Mouse (Mus musculus) heart, embryonic 14.5 days (tissue): ENCODE results near the gene Fignl1. TPM values are rescaled to one million over a fixed set of nuclear protein-coding genes. Genes with fewer than 3 reads are reported as not detected.

Experiments used
- ATAC-seq: fragments of 200-750 bp; cut with Nextera tagmentation; 2 replicates; pipeline ENCODE4 v1.8.0; 2017; ENCODE audit warnings: low read depth, moderate TSS enrichment; ENCODE audit not compliant: insufficient number of reproducible peaks, insufficient read depth, low FRiP score
- H3K27ac ChIP-seq, 2 experiments: fragments of 200-500 bp in 1 of 2; fragments of 300-500 bp in 1 of 2; sonication (generic) in 1 of 2; replicated peaks in 1 of 2; 2 replicates each; pipeline ENCODE4 v1.5.1; 2012 to 2014; ENCODE audit warnings: low read depth in 2 of 2, low read length in 2 of 2, control low read depth in 1 of 2, mild to moderate bottlenecking in 1 of 2, mixed read lengths in 1 of 2; ENCODE audit not compliant: control insufficient read depth in 1 of 2, insufficient read depth in 1 of 2
- H3K27me3 ChIP-seq: fragments of 300-500 bp; sonication (generic); 2 replicates; pipeline ENCODE4 v1.6.1; 2014; ENCODE audit warnings: mild to moderate bottlenecking, low read length, control low read depth; ENCODE audit not compliant: control insufficient read depth, insufficient read depth
- H3K36me3 ChIP-seq: fragments of 300-500 bp; sonication (generic); 2 replicates; pipeline ENCODE4 v1.6.1; 2014; ENCODE audit warnings: mild to moderate bottlenecking, control low read depth, low read length, mixed read lengths; ENCODE audit not compliant: control insufficient read depth, insufficient read depth
- H3K4me1 ChIP-seq, 2 experiments: fragments of 200-500 bp in 1 of 2; fragments of 300-500 bp in 1 of 2; sonication (generic) in 1 of 2; 2 replicates each; pipeline ENCODE4 v1.6.1; 2012 to 2014; ENCODE audit warnings: low read length in 2 of 2, control low read depth in 1 of 2, mixed read lengths in 1 of 2; ENCODE audit not compliant: control insufficient read depth in 2 of 2, insufficient read depth in 2 of 2
- H3K4me2 ChIP-seq: fragments of 300-500 bp; sonication (generic); 2 replicates; pipeline ENCODE4 v1.6.1; 2014; ENCODE audit warnings: mild to moderate bottlenecking, low read length
- H3K4me3 ChIP-seq, 2 experiments: fragments of 200-500 bp in 1 of 2; fragments of 300-500 bp in 1 of 2; sonication (generic) in 1 of 2; 2 replicates each; pipeline ENCODE4 v1.5.1; 2012 to 2014; ENCODE audit warnings: low read length in 2 of 2, mild to moderate bottlenecking in 2 of 2, control low read depth in 1 of 2, low read depth in 1 of 2, moderate library complexity in 1 of 2; ENCODE audit not compliant: control insufficient read depth in 1 of 2, insufficient read depth in 1 of 2
- H3K9ac ChIP-seq: fragments of 300-500 bp; sonication (generic); 2 replicates; pipeline ENCODE4 v1.6.1; 2014; ENCODE audit warnings: mild to moderate bottlenecking, low read length
- H3K9me3 ChIP-seq: fragments of 300-500 bp; sonication (generic); 2 replicates; pipeline ENCODE4 v1.6.1; 2016; ENCODE audit warnings: low read length, control low read depth; ENCODE audit not compliant: control insufficient read depth
- WGBS: fragments of 180-500 bp; shearing (Covaris S2); extraction: QIAGEN DNeasy Blood & Tissue Kit; methylation state at CpG from one replicate; pipeline ENCODE4 v1.1.7; 2014; 5-methylcytosine and 5-hydroxymethylcytosine counted together
- polyA plus RNA-seq: library from polyadenylated mRNA; unstranded; fragments of >200 nt; fragmentation: Nextera tagmentation; extraction: Ambion mirVana; gene quantifications from 2 replicates; pipeline ENCODE4 v1.2.1, GENCODE M21; 2014

Gene Fignl1
- polyA plus RNA-seq, 1 experiment from 2014 or later, result 49.6 TPM

GRCm38 (mm10) chr11:11781728-11782127 is 27.0 kb downstream of the Fignl1 start:
- Histone ChIP-seq H3K9ac (no peak overlapping the region), H3K27me3 (no peaks in the 10 kb centered on the region), H3K4me3 (no peak overlapping the region), H3K9me3 (no peaks in the 10 kb centered on the region), H3K36me3 (no peaks in the 10 kb centered on the region), H3K27ac (no peak overlapping the region), H3K4me1 (no peaks in the 10 kb centered on the region), H3K4me2 (no peak overlapping the region)
- 78% methylated on average over 8 of the region's 8 CpGs for WGBS
- ATAC-seq, result no peak

GRCm38 (mm10) chr11:11778345-11778744 is 30.4 kb downstream of the Fignl1 start:
- Histone ChIP-seq H3K27me3 (no peaks in the 10 kb centered on the region), H3K9ac (no peak overlapping the region), H3K36me3 (no peaks in the 10 kb centered on the region), H3K27ac (no peak overlapping the region), H3K9me3 (no peaks in the 10 kb centered on the region), H3K4me3 (no peak overlapping the region), H3K4me2 (no peak overlapping the region), H3K4me1 (no peaks in the 10 kb centered on the region)
- WGBS, result 90% methylated on average over 6 of the region's 6 CpGs
- no peak for ATAC-seq

GRCm38 (mm10) chr11:11777796-11778195 is 31.0 kb downstream of the Fignl1 start:
- ATAC-seq, result no peak
- WGBS, result 73% methylated on average over 2 of the region's 2 CpGs

GRCm38 (mm10) chr11:11777246-11777645 is 31.5 kb downstream of the Fignl1 start:
- ATAC-seq, result no peak
- no peak overlapping the region for H3K4me3 ChIP-seq
- no peak overlapping the region for H3K9ac ChIP-seq
- H3K27ac ChIP-seq, result no peak overlapping the region
- no peaks in the 10 kb centered on the region for H3K9me3 ChIP-seq
- H3K36me3 ChIP-seq, result no peaks in the 10 kb centered on the region
- no peak overlapping the region for H3K4me2 ChIP-seq
- no peaks in the 10 kb centered on the region for H3K4me1 ChIP-seq
- WGBS, result 60% methylated on average over 3 of the region's 3 CpGs
- H3K27me3 ChIP-seq, result no peaks in the 10 kb centered on the region

More at GRCm38 (mm10) chr11:11777796-11778195, 31.0 kb downstream of the Fignl1 start:
- Histone ChIP-seq H3K4me3 (no peak overlapping the region), H3K9ac (no peak overlapping the region), H3K27ac (no peak overlapping the region), H3K4me2 (no peak overlapping the region), H3K27me3 (no peaks in the 10 kb centered on the region), H3K36me3 (no peaks in the 10 kb centered on the region), H3K9me3 (no peaks in the 10 kb centered on the region), H3K4me1 (no peaks in the 10 kb centered on the region)

- WGBS, result 83% methylated on average over 7 of the region's 7 CpGs
- Histone ChIP-seq H3K4me1 (no peaks in the 10 kb centered on the region), H3K27ac (no peak overlapping the region), H3K4me2 (no peak overlapping the region), H3K9ac (no peak overlapping the region), H3K4me3 (no peak overlapping the region), H3K36me3 (no peaks in the 10 kb centered on the region), H3K27me3 (no peaks in the 10 kb centered on the region), H3K9me3 (no peaks in the 10 kb centered on the region)
- ATAC-seq, result no peak
These were observed 32.0 kb downstream of the Fignl1 start for GRCm38 (mm10) chr11:11776822-11777174.

- Histone ChIP-seq H3K27ac (no peak overlapping the region), H3K4me3 (no peak overlapping the region), H3K27me3 (no peaks in the 10 kb centered on the region), H3K4me1 (no peaks in the 10 kb centered on the region), H3K4me2 (no peak overlapping the region), H3K36me3 (no peaks in the 10 kb centered on the region), H3K9ac (no peak overlapping the region), H3K9me3 (no peaks in the 10 kb centered on the region)
- ATAC-seq, result no peak
- 62% methylated on average over 4 of the region's 4 CpGs for WGBS
These were observed 32.5 kb downstream of the Fignl1 start for GRCm38 (mm10) chr11:11776071-11776821.

- no peaks in the 10 kb centered on the region for H3K9me3 ChIP-seq
- no peak for ATAC-seq
- no peak overlapping the region for H3K4me2 ChIP-seq
- H3K4me1 ChIP-seq, result no peaks in the 10 kb centered on the region
- H3K27me3 ChIP-seq, result no peaks in the 10 kb centered on the region
- no peak overlapping the region for H3K9ac ChIP-seq
- H3K27ac ChIP-seq, result no peak overlapping the region
- no peaks in the 10 kb centered on the region for H3K36me3 ChIP-seq
- WGBS, result 85% methylated on average over 5 of the region's 5 CpGs
- no peak overlapping the region for H3K4me3 ChIP-seq
These were observed 33.9 kb downstream of the Fignl1 start for GRCm38 (mm10) chr11:11774893-11775292.

GRCm38 (mm10) chr11:11774384-11774783 is 34.4 kb downstream of the Fignl1 start:
- no peak overlapping the region for H3K4me3 ChIP-seq
- no peaks in the 10 kb centered on the region for H3K9me3 ChIP-seq
- no peak overlapping the region for H3K9ac ChIP-seq
- no peak for ATAC-seq
- H3K27ac ChIP-seq, result no peak overlapping the region
- H3K4me1 ChIP-seq, result no peaks in the 10 kb centered on the region
- H3K36me3 ChIP-seq, result no peaks in the 10 kb centered on the region
- WGBS, result 86% methylated on average over 4 of the region's 4 CpGs
- no peak overlapping the region for H3K4me2 ChIP-seq
- no peaks in the 10 kb centered on the region for H3K27me3 ChIP-seq
